Mouse (Mus musculus): ENCODE data around the gene Them5.

GRCm38 (mm10) chr3:94373597-94374011 is 31.7 kb downstream of the Them5 start:
- TF ChIP-seq CTCF (IDR thresholded peaks at IDR 0.05; ENCODE audit: low read depth) (no peak), EP300 (IDR thresholded peaks at IDR 0.05; ENCODE audit: low read depth) (no peak)

Measured in heart, postnatal 0 days (tissue).